Mouse (Mus musculus) liver, postnatal 0 days (tissue): ENCODE measurements around the gene Acta1. TPM values are rescaled to one million over a fixed set of nuclear protein-coding genes. Genes with fewer than 3 reads are reported as not detected.

ENCODE experiments used
- ATAC-seq: fragments of 200-750 bp; cut with Nextera tagmentation; 2 replicates; pipeline ENCODE4 v1.8.0; 2017; ENCODE audit warnings: mild to moderate bottlenecking, moderate library complexity
- DNase-seq: peaks from one replicate; pipeline ENCODE4 v3.0.0-alpha.2; 2016
- H3K27ac ChIP-seq: fragments of 300-500 bp; sonication (generic); 2 replicates; pipeline ENCODE4 v1.5.1; 2014; ENCODE audit warnings: antibody characterized with exemption, moderate library complexity, mild to moderate bottlenecking, low read depth
- H3K27me3 ChIP-seq: fragments of 300-500 bp; sonication (generic); 2 replicates; pipeline ENCODE4 v1.6.1; 2014; ENCODE audit warnings: low read length, control low read depth, mixed read lengths; ENCODE audit not compliant: insufficient read depth
- H3K36me3 ChIP-seq: fragments of 300-500 bp; sonication (generic); replicated peaks from 2 replicates; pipeline ENCODE4 v1.6.1; 2014; ENCODE audit warnings: mild to moderate bottlenecking, control low read depth, low read length, moderate library complexity, mixed read lengths; ENCODE audit not compliant: insufficient read depth
- H3K4me1 ChIP-seq: fragments of 300-500 bp; sonication (generic); 2 replicates; pipeline ENCODE4 v1.6.1; 2014; ENCODE audit warnings: antibody characterized with exemption, mild to moderate bottlenecking, control low read depth; ENCODE audit not compliant: insufficient read depth
- H3K4me2 ChIP-seq: fragments of 300-500 bp; sonication (generic); 2 replicates; pipeline ENCODE4 v1.6.1; 2014; ENCODE audit warnings: low read depth, mild to moderate bottlenecking, low read length, moderate library complexity, mixed read lengths
- H3K4me3 ChIP-seq: fragments of 300-500 bp; sonication (generic); 2 replicates; pipeline ENCODE4 v1.5.1; 2014; ENCODE audit warnings: low read depth, low read length
- H3K9ac ChIP-seq: fragments of 300-500 bp; sonication (generic); replicated peaks from 2 replicates; pipeline ENCODE4 v1.6.1; 2014; ENCODE audit warnings: mild to moderate bottlenecking, moderate library complexity
- H3K9me3 ChIP-seq: fragments of 300-500 bp; sonication (generic); 2 replicates; pipeline ENCODE4 v1.6.1; 2016; ENCODE audit warnings: mild to moderate bottlenecking, control low read depth, low read length, mixed read lengths
- CTCF ChIP-seq: sonication (generic); IDR thresholded peaks from 2 replicates; pipeline ENCODE4 v1.5.1; 2016; ENCODE audit warnings: antibody characterized with exemption, low read depth
- EP300 ChIP-seq: IDR thresholded peaks from 2 replicates; pipeline ENCODE4 v1.6.1; 2016; ENCODE audit warnings: antibody characterized with exemption, low read depth, mild to moderate bottlenecking
- WGBS: fragments of 180-500 bp; shearing (Covaris S2); extraction: QIAGEN DNeasy Blood & Tissue Kit; methylation state at CpG from one replicate; pipeline ENCODE4 v1.1.7; 2014; ENCODE audit not compliant: insufficient replicate concordance; 5-methylcytosine and 5-hydroxymethylcytosine counted together
- polyA plus RNA-seq: library from polyadenylated mRNA; unstranded; fragments of >200 nt; fragmentation: Nextera tagmentation; extraction: Ambion mirVana; gene quantifications from 2 replicates; pipeline ENCODE4 v1.2.1, GENCODE M21; 2015

Acta1 gene
- polyA plus RNA-seq, 1 experiment from 2014 or later, result 18.6 TPM

GRCm38 (mm10) chr8:123887163-123887562 is 7.4 kb downstream of the Acta1 start:
- no peak overlapping the region for H3K27ac ChIP-seq
- WGBS, result 93% methylated on average over 4 of the region's 4 CpGs
- no peak for DNase-seq

GRCm38 (mm10) chr8:123884721-123885565 is 9.6 kb downstream of the Acta1 start:
- Histone ChIP-seq H3K9me3 (no peaks in the 10 kb centered on the region), H3K27ac (no peak overlapping the region), H3K4me2 (no peak overlapping the region), H3K4me3 (no peak overlapping the region), H3K9ac (no peak overlapping the region), H3K27me3 (0 out of 2 replicates have a peak, but pooled peaks cover 10% of the 10 kb centered on the region), H3K4me1 (no peaks in the 10 kb centered on the region), H3K36me3 (no peaks in the 10 kb centered on the region)
- ATAC-seq, result no peak
- WGBS, result 8% methylated on average over 13 of the region's 14 CpGs
- TF ChIP-seq EP300, result no peak
- no peak for TF ChIP-seq CTCF
- no peak for DNase-seq

More at GRCm38 (mm10) chr8:123887163-123887562, 7.4 kb downstream of the Acta1 start:
- H3K36me3 ChIP-seq, result no peaks in the 10 kb centered on the region
- H3K9me3 ChIP-seq, result no peaks in the 10 kb centered on the region
- H3K4me1 ChIP-seq, result no peaks in the 10 kb centered on the region
- TF ChIP-seq EP300 (no peak), CTCF (no peak)
- no peak overlapping the region for H3K9ac ChIP-seq
- no peak overlapping the region for H3K4me2 ChIP-seq
- no peak for ATAC-seq
- H3K4me3 ChIP-seq, result no peak overlapping the region
- H3K27me3 ChIP-seq, result peaks cover 27% of the 10 kb centered on the region

GRCm38 (mm10) chr8:123883094-123883493 is 11.5 kb downstream of the Acta1 start:
- 77% methylated on average over 4 of the region's 4 CpGs for WGBS
- H3K36me3 ChIP-seq, result no peaks in the 10 kb centered on the region
- ATAC-seq, result no peak
- 0 out of 2 replicates have a peak, but pooled peaks cover 6% of the 10 kb centered on the region for H3K27me3 ChIP-seq
- H3K4me3 ChIP-seq, result no peak overlapping the region
- H3K4me2 ChIP-seq, result no peak overlapping the region
- H3K4me1 ChIP-seq, result no peaks in the 10 kb centered on the region
- no peaks in the 10 kb centered on the region for H3K9me3 ChIP-seq
- no peak for DNase-seq
- H3K9ac ChIP-seq, result no peak overlapping the region
- H3K27ac ChIP-seq, result no peak overlapping the region
- TF ChIP-seq EP300 (no peak), CTCF (no peak)

GRCm38 (mm10) chr8:123882412-123882811 is 12.1 kb downstream of the Acta1 start:
- no peak overlapping the region for H3K4me2 ChIP-seq
- H3K27me3 ChIP-seq, result 0 out of 2 replicates have a peak, but pooled peaks cover 6% of the 10 kb centered on the region
- H3K4me3 ChIP-seq, result no peak overlapping the region
- no peak overlapping the region for H3K9ac ChIP-seq
- 38% methylated on average over 2 of the region's 2 CpGs for WGBS
- H3K36me3 ChIP-seq, result no peaks in the 10 kb centered on the region
- no peaks in the 10 kb centered on the region for H3K4me1 ChIP-seq
- ATAC-seq, result no peak
- H3K9me3 ChIP-seq, result no peaks in the 10 kb centered on the region
- H3K27ac ChIP-seq, result no peak overlapping the region
- TF ChIP-seq EP300 (no peak), CTCF (no peak)
- no peak for DNase-seq

- H3K36me3 ChIP-seq, result no peaks in the 10 kb centered on the region
- no peak overlapping the region for H3K4me2 ChIP-seq
- 0 out of 2 replicates have a peak, but pooled peaks cover 6% of the 10 kb centered on the region for H3K27me3 ChIP-seq
- 34% methylated on average over 4 of the region's 4 CpGs for WGBS
- no peak overlapping the region for H3K4me3 ChIP-seq
- no peak overlapping the region for H3K27ac ChIP-seq
- H3K9ac ChIP-seq, result no peak overlapping the region
- H3K9me3 ChIP-seq, result no peaks in the 10 kb centered on the region
- DNase-seq, result no peak
- TF ChIP-seq CTCF, result 0 out of 2 replicates have a peak, but pooled peaks have one; percentile 11
- no peak for TF ChIP-seq EP300
- H3K4me1 ChIP-seq, result no peaks in the 10 kb centered on the region
- ATAC-seq, result no peak
Observed at GRCm38 (mm10) chr8:123880821-123881350, 13.7 kb downstream of the Acta1 start.

- H3K9me3 ChIP-seq, result no peaks in the 10 kb centered on the region
- 0 out of 2 replicates have a peak, but pooled peaks cover 2% of the 10 kb centered on the region for H3K27me3 ChIP-seq
- TF ChIP-seq EP300 (no peak), CTCF (no peak)
- no peaks in the 10 kb centered on the region for H3K4me1 ChIP-seq
- DNase-seq (no peak), ATAC-seq (no peak)
- no peaks in the 10 kb centered on the region for H3K36me3 ChIP-seq
- H3K4me2 ChIP-seq, result no peak overlapping the region
- H3K4me3 ChIP-seq, result no peak overlapping the region
- no peak overlapping the region for H3K27ac ChIP-seq
- H3K9ac ChIP-seq, result no peak overlapping the region
- 41% methylated on average over 10 of the region's 10 CpGs for WGBS
Observed at GRCm38 (mm10) chr8:123880271-123880670, 14.3 kb downstream of the Acta1 start.
